Mouse (Mus musculus) liver, adult 2 months (tissue): ENCODE results near the gene Babam1.

Experiments
- CTCF ChIP-seq: fragments of 200-500 bp; IDR thresholded peaks from 2 replicates; pipeline ENCODE4 v1.5.1; 2011; ENCODE audit warnings: low read depth, low read length, control low read depth
- POLR2A ChIP-seq: fragments of 200-500 bp; IDR thresholded peaks from 2 replicates; pipeline ENCODE4 v1.6.1; 2011; ENCODE audit warnings: low read length, control low read depth; ENCODE audit not compliant: insufficient read depth; ENCODE audit errors: extremely low read depth

DNA sequence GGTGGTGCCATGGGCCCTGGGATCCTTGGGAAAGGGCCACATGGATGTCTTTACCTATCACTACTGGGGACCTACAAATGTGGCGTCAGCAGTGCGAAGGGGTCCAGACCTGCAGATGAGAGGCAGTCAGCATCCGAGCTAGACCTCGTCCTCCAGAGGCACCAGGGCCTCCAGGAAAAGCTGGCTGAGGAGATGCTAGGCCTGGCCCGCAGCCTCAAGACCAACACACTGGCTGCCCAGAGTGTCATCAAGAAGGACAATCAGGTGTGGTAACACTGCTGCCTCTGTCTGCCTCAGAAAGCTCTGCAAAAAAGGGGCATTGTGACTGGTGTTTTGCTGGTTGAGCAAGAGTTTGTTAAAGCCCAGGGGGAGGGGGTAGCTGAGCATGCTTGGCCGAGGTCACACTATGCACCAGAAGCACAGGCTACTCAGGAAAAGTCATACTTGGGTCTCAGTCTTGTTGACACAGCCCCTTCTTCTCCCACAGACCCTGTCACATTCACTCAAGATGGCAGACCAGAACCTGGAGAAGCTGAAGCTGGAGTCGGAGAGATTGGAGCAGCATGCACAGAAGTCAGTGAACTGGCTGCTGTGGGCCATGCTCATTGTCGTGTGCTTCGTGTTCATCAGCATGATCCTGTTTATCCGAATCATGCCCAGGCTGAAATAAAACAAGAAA lies 27.5 kb upstream of the Babam1 start:
- TF ChIP-seq CTCF = no peak
- no peak for TF ChIP-seq POLR2A
